Mouse (Mus musculus) liver, adult 2 months (tissue): ENCODE results near the gene Fahd1. TPM values are rescaled to one million over a fixed set of nuclear protein-coding genes. Genes with fewer than 3 reads are reported as not detected.

Source experiments
- DNase-seq: peaks from one replicate; pipeline ENCODE4 v3.0.0-alpha.2; 2011; ENCODE audit warnings: low read depth, low spot score; ENCODE audit errors: extremely low read depth
- H3K27ac ChIP-seq: fragments of 200-500 bp; replicated peaks from 2 replicates; pipeline ENCODE4 v1.5.1; 2012; ENCODE audit warnings: low read depth, mild to moderate bottlenecking, control low read depth, inconsistent platforms, low read length; ENCODE audit not compliant: insufficient read depth
- H3K27me3 ChIP-seq: fragments of 200-500 bp; 2 replicates; pipeline ENCODE4 v1.6.1; 2012; ENCODE audit warnings: mild to moderate bottlenecking, moderate library complexity, low read length, inconsistent platforms; ENCODE audit not compliant: control insufficient read depth, insufficient read depth
- H3K36me3 ChIP-seq: fragments of 200-500 bp; 2 replicates; pipeline ENCODE4 v1.6.1; 2012; ENCODE audit warnings: low read length, inconsistent platforms; ENCODE audit not compliant: control insufficient read depth, insufficient read depth
- H3K4me1 ChIP-seq: fragments of 200-500 bp; 2 replicates; pipeline ENCODE4 v1.6.1; 2011; ENCODE audit warnings: low read length; ENCODE audit not compliant: control insufficient read depth, insufficient read depth
- H3K4me3 ChIP-seq: fragments of 200-500 bp; 2 replicates; pipeline ENCODE4 v1.5.1; 2011; ENCODE audit warnings: low read depth, mild to moderate bottlenecking, control low read depth, low read length, moderate library complexity; ENCODE audit not compliant: insufficient read depth
- H3K79me2 ChIP-seq: fragments of 200-500 bp; 2 replicates; pipeline ENCODE4 v1.6.1; 2012; ENCODE audit warnings: inconsistent platforms, mild to moderate bottlenecking, low read length, moderate library complexity; ENCODE audit not compliant: control insufficient read depth, insufficient read depth
- H3K9ac ChIP-seq: fragments of 200-500 bp; 2 replicates; pipeline ENCODE4 v1.6.1; 2012; ENCODE audit warnings: low read depth, mild to moderate bottlenecking, control low read depth, inconsistent platforms, low read length
- CTCF ChIP-seq: fragments of 200-500 bp; IDR thresholded peaks from 2 replicates; pipeline ENCODE4 v1.5.1; 2011; ENCODE audit warnings: low read depth, low read length, control low read depth
- POLR2A ChIP-seq: fragments of 200-500 bp; IDR thresholded peaks from 2 replicates; pipeline ENCODE4 v1.6.1; 2011; ENCODE audit warnings: low read length, control low read depth; ENCODE audit not compliant: insufficient read depth; ENCODE audit errors: extremely low read depth
- WGBS: fragments of 180-500 bp; shearing (Covaris S2); methylation state at CpG from one replicate; pipeline ENCODE4 v1.1.7; 2018; 5-methylcytosine and 5-hydroxymethylcytosine counted together
- polyA plus RNA-seq: library from polyadenylated mRNA; depleted of rRNA; stranded (reverse); fragments of >200 nt; gene quantifications from 2 replicates; pipeline ENCODE4 v1.2.3, GENCODE M21; 2012
- total RNA-seq: library from RNA; depleted of rRNA; stranded (reverse); fragments of >200 nt; gene quantifications from 2 replicates; pipeline ENCODE4 v1.2.3, GENCODE M21; 2014

Fahd1 gene
- total and polyA plus RNA-seq, 2 experiments, result 49.5 to 55.7 TPM

DNA sequence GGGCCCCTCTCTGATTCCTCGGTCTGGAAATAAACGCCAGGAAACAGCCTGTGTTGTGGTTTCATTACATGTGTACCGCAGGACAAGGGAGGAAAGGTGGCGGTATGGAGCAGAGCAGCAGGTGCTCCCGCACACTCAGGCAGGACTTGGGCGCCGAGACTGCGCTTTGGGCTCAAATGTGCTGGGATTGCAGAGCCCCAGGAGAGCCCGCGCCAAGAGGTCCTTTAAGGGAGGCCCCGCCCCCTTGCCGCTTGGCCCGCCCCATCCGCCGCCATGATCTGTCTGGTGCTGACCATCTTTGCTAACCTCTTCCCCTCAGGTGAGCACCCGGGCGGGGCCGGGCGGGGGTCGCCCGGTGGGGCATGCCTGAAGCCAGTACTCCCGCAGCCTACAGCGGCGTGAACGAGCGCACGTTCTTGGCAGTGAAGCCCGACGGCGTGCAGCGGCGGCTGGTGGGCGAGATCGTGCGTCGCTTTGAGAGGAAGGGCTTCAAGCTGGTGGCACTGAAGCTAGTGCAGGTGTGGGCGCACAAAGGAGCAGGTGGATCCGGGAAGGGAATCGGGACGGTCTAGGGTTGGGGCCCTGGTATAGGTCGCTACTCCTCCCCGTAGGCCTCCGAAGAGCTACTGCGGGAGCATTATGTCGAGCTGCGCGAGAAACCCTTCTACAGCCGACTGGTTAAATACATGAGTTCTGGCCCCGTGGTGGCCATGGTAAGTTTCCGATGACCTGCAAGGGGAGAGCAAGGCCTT, 46.3 kb upstream of the Fahd1 start, which contains the start of gene Nme3:
Gene Nme3 (plus strand): TSS at position 260 of the 752 bp plus-strand sequence.
- Histone ChIP-seq H3K79me2 (peaks cover 14% of the 10 kb centered on the region; the same call in 1 of the 2 replicates), H3K27me3 (no peaks in the 10 kb centered on the region), H3K4me3 (peak within 1 kb of the TSS; percentile 74), H3K9ac (peak within 1 kb of the TSS; percentile 90), H3K4me1 (peaks cover 20% of the 10 kb centered on the region), H3K27ac (peak within 1 kb of the TSS; percentile 73), H3K36me3 (peaks cover 7% of the 10 kb centered on the region; the same call in 1 of the 2 replicates)
- 0 out of 2 replicates have a peak, but pooled peaks have one; percentile 9 for TF ChIP-seq CTCF
- peak; percentile 51; the same call in 1 of the 2 replicates for TF ChIP-seq POLR2A
- under 1% methylated on average over 50 of the region's 50 CpGs for WGBS
- peak; percentile 70 for DNase-seq

DNA sequence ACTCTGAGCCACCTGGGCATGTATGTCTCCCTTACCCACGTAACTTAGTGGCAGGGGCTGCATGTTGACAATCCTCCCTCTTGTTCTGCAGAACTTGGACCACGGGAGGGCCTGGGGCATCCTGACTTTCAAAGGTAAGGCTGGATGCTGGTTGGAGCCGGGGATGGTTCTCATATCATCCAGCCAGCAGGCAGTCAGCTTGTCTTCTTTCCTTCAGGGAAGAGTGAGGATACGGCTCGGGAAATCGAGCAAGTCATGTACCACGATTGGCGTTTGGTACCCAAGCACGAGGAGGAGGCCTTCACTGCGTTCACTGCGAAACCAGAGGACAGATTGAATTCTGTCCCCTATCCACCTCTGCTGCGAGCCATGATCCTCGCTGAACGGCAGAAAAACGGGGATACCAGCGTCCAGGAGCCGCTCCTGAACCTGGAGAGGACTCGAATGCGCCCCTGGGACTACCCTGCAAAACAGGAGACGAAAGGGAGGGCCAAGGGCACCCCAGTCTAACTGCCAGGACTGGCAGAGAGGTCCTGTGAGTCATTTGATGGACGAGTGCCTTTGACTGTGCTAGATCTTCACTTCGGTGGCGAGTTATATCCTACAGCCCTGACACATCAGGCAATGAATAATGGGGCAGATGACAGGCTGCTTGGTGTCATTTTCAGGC, 45.5 kb upstream of the Fahd1 start:
- H3K9ac ChIP-seq, result peak overlapping the region; percentile 90
- DNase-seq, result no peak
- peaks cover 20% of the 10 kb centered on the region for H3K4me1 ChIP-seq
- peak overlapping the region; percentile 74 for H3K4me3 ChIP-seq
- H3K27ac ChIP-seq, result peak overlapping the region; percentile 73
- H3K36me3 ChIP-seq, result peaks cover 7% of the 10 kb centered on the region; the same call in 1 of the 2 replicates
- no peaks in the 10 kb centered on the region for H3K27me3 ChIP-seq
- TF ChIP-seq CTCF (no peak), POLR2A (no peak)
- peaks cover 15% of the 10 kb centered on the region; the same call in 1 of the 2 replicates for H3K79me2 ChIP-seq
- 5% methylated on average over 23 of the region's 23 CpGs for WGBS

DNA sequence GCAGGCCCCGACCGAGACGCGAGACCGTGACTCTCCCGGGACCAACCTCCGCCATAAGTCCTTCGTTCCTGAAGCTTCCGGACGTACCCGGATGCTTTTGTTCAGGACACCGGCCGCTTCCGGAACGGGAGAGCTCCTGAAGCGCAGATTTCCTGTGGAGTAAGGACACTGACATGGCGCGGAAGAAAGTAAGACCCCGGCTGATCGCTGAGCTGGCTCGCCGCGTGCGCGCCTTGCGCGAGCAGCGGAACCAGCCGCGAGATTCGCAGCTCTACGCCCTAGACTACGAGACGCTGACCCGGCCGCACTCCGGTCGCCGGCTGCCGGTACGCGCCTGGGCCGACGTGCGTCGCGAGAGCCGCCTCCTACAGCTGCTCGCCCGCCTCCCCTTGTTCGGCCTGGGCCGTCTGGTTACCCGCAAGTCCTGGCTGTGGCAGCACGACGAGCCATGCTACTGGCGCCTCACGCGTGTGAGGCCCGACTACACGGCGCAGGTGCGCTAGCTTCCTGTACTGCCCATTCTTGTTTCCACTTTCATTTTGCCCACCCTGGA, 44.9 kb upstream of the Fahd1 start, which contains the start of the genes Eme2 and Mrps34:
Gene Eme2 (minus strand): TSS at position 93 of the 553 bp plus-strand sequence.
Gene Mrps34 (plus strand): TSS at position 122 of the 553 bp plus-strand sequence.
- Histone ChIP-seq H3K27ac (peak within 1 kb of the TSS; percentile 73), H3K9ac (peak within 1 kb of the TSS; percentile 90), H3K79me2 (peaks cover 17% of the 10 kb centered on the region; the same call in 1 of the 2 replicates), H3K36me3 (peaks cover 4% of the 10 kb centered on the region; the same call in 1 of the 2 replicates), H3K4me1 (peaks cover 20% of the 10 kb centered on the region), H3K4me3 (peak within 1 kb of the TSS; percentile 74), H3K27me3 (no peaks in the 10 kb centered on the region)
- under 1% methylated on average over 62 of the region's 62 CpGs for WGBS
- DNase-seq, result peak; percentile 84
- no peak for TF ChIP-seq CTCF
- peak; percentile 65; the same call in 1 of the 2 replicates for TF ChIP-seq POLR2A

DNA sequence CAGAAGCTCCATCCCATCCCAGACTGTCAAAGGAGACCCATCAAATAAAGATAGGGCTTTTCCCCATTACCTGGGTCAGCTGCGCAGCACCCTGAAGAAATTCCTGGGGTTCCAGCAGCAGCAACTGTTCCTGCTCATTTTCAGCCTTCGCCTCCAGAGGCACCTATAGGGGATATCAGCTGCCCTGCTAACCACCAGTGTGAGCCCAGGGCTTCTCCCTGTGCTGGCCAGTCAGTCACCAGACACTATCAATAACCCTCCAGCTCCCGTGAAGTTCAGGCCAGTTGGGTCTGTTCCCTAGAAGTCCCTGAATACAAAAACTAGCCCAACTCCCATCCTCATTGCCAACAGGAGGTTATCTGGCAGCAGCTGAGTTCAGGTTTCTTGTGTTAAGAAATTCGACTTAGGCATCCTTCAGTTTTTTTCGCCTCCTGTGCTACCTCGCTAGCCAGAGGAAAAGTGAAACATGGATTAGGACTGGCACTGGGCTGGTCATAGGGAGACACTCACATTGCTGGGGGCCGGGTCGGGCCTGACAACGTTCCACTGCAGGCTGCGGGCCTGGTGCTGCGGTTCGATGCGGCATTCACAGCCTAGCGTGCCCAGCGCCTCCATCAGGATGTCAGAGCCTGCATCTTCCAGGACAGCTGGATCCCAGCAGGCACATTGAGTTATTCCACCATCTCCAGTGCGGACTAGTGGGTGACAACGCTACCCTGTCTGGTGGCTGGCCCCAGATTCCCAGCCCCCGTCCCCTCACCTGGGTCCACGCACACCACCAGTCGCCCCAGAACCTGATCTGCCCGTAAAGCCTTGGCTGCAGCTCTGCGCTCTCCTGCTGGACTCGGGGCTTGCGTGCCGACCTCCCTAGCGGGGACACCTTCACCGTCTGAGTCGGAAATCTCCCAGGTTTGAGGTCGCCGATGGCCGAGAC, 44.2 kb upstream of the Fahd1 start:
- Histone ChIP-seq H3K36me3 (peaks cover 3% of the 10 kb centered on the region; the same call in 1 of the 2 replicates), H3K4me1 (peaks cover 20% of the 10 kb centered on the region), H3K27me3 (no peaks in the 10 kb centered on the region), H3K79me2 (peaks cover 17% of the 10 kb centered on the region; the same call in 1 of the 2 replicates), H3K27ac (peak overlapping the region; percentile 59), H3K9ac (peak overlapping the region; percentile 84), H3K4me3 (peak overlapping the region; percentile 74)
- WGBS, result 7% methylated on average over 31 of the region's 31 CpGs
- DNase-seq, result no peak
- TF ChIP-seq POLR2A, result no peak
- TF ChIP-seq CTCF, result no peak

DNA sequence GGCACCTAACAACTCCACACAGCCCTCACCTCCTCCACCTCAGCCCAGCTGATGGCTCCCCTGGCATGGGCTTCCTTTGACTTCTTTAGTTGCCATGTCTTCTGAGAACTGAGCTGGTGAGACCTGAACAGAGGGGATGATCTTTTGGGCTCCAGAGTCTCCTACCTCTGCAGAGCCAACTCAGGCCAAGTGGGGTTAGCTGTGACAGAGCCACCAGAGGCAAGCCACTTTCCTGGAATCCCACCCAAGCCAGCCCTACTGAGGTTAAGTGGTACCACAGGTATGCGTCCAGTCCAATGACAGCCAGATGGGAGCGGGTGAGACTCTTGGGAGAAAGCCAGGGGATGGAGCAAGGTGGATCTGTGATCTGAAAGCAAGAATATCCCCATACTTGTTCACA, 43.1 kb upstream of the Fahd1 start:
- H3K79me2 ChIP-seq, result peaks cover 17% of the 10 kb centered on the region; the same call in 1 of the 2 replicates
- H3K4me3 ChIP-seq, result no peak overlapping the region
- H3K4me1 ChIP-seq, result peaks cover 25% of the 10 kb centered on the region
- no peak for DNase-seq
- 93% methylated on average over 2 of the region's 2 CpGs for WGBS
- H3K27me3 ChIP-seq, result no peaks in the 10 kb centered on the region
- H3K36me3 ChIP-seq, result peaks cover 3% of the 10 kb centered on the region; the same call in 1 of the 2 replicates
- H3K27ac ChIP-seq, result no peak overlapping the region
- TF ChIP-seq CTCF, result no peak
- no peak for TF ChIP-seq POLR2A
- H3K9ac ChIP-seq, result no peak overlapping the region
